Comparison of ENCODE assay signal across 11 mouse cellular contexts in the genomic region with DNA sequence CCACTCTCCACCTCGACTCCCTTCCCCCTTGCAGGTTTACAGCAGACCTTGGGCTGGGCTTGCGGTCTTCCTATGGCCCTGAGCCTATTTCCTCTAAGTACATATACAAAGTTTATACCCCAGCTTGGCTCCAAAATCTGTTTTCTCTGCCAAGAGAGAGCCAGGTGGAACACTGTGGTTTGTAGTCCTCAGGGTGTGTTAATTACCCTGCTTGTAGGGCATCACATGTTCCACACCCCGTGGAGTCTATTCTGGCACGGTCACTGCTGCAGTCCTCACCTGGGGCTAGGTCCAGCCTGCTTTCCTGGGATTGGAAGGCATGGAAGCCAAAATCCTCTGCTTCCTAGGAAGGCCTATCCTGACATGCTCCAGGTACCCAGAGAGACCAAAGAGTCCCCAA. TPM values are rescaled to one million over a fixed set of nuclear protein-coding genes. Genes with fewer than 3 reads are reported as not detected.
A peak's percentile ranks its signal among the peaks of the same experiment; 100 is the strongest.
DNase-seq lines count a peak whose midpoint lies in the region; ATAC-seq and TF ChIP-seq lines count a peak whose summit lies in the region.
"Had no signal": no experiment of that assay in that cellular context is flagged by ENCODE, and none has a peak within 500 bp of the region (broad histone marks: within the 10 kb centered on the region; RNA-seq: fewer than 3 reads in every experiment).

No protein-coding gene starts in this region.

- DNase-seq in gastrocnemius, adult 2 months, result no peak
- DNase-seq in gastrocnemius, postnatal 14 days, result no peak
- DNase-seq in kidney, postnatal 14 days, result no peak
- peak; percentile 87 for DNase-seq in brain, adult 2 months (ENCODE audit: low read depth, low spot score)
- peak; percentile 83 to 86 for DNase-seq in cerebellum, postnatal 25 days
- DNase-seq in thymus, postnatal 10 days (ENCODE audit: low spot score in 2 of 2), result no peak
- no peak for DNase-seq in adrenal gland, postnatal 14 days
- DNase-seq: adrenal gland, postnatal 25 days; embryo, embryonic 11 days had no signal

- intact Hi-C loops in gastrocnemius, adult 2 months (cut with DNase I), result no loop called here
- intact Hi-C loops in gastrocnemius, postnatal 14 days (cut with DNase I; ENCODE audit: low total_unique reads), result no loop called here

- TF ChIP-seq CTCF in gastrocnemius, adult 2 months (IDR thresholded peaks at IDR 0.05), result no peak

- WGBS in kidney, embryonic 14.5 days, result 83% methylated on average over 4 of the region's 4 CpGs

- ATAC-seq in kidney, embryonic 14.5 days (ENCODE audit: low FRiP score, low TSS enrichment), result no peak

- H3K4me2 ChIP-seq in kidney, embryonic 14.5 days (replicated peaks; ENCODE audit: low read depth, low read length), result no peak overlapping the region

- H3K9ac ChIP-seq in kidney, embryonic 14.5 days (ENCODE audit: low read depth, low read length), result 0 out of 2 replicates have a peak overlapping the region, but pooled peaks have one; percentile 12

- H3K4me3 ChIP-seq in gastrocnemius, adult 2 months, result peak overlapping the region; percentile 96
- no peak overlapping the region for H3K4me3 ChIP-seq in kidney, embryonic 14.5 days (ENCODE audit: low read length)

- peaks cover 13% of the 10 kb centered on the region for H3K36me3 ChIP-seq in kidney, embryonic 14.5 days (ENCODE audit: control insufficient read depth, insufficient read depth, low read length)

- H3K9me3 ChIP-seq in kidney, embryonic 14.5 days (ENCODE audit: control insufficient read depth, low read length), result no peaks in the 10 kb centered on the region

- peak overlapping the region; percentile 89 for H3K27ac ChIP-seq in gastrocnemius, adult 2 months
- no peak overlapping the region for H3K27ac ChIP-seq in kidney, embryonic 14.5 days (ENCODE audit: low read depth, low read length)

- H3K4me1 ChIP-seq in kidney, embryonic 14.5 days (ENCODE audit: control insufficient read depth, insufficient read depth, low read length), result peaks cover 37% of the 10 kb centered on the region

- H3K27me3 ChIP-seq in kidney, embryonic 14.5 days (ENCODE audit: control insufficient read depth, insufficient read depth, low read length), result no peaks in the 10 kb centered on the region

RNA-seq across cellular contexts. Expression of a gene that starts 10.7 kb away (rescaled TPM):
- 1 to 10 TPM; 2.1 to 3.2 TPM for total RNA-seq in gastrocnemius, adult 2 months (2021)
- total RNA-seq in gastrocnemius, postnatal 14 days (2021), result 1 to 10 TPM; 1.9 to 2.0 TPM
- 1.6 and 1.9 TPM in 2 replicates for polyA plus RNA-seq in kidney, embryonic 14.5 days (2014; fragmentation: Nextera tagmentation; extraction: Ambion mirVana)
- total RNA-seq in adrenal gland, postnatal 14 days (2021), result 10.4 and 11.3 TPM in 2 replicates
- total RNA-seq: monocyte, adult 5-6 weeks had no signal

RNA-seq across cellular contexts. Expression of a gene that starts 17.0 kb away (rescaled TPM):
- total RNA-seq in gastrocnemius, adult 2 months (2021), result 10 to 100 TPM; 33.9 to 40.7 TPM
- 10 to 100 TPM; 24.8 to 25.5 TPM for total RNA-seq in gastrocnemius, postnatal 14 days (2021)
- polyA plus RNA-seq in kidney, embryonic 14.5 days (2014; fragmentation: Nextera tagmentation; extraction: Ambion mirVana), result 37.0 and 39.2 TPM in 2 replicates
- 103 and 113 TPM in 2 replicates for total RNA-seq in adrenal gland, postnatal 14 days (2021)

RNA-seq across cellular contexts. Expression of a gene that starts 17.1 kb away (rescaled TPM):
- total RNA-seq in gastrocnemius, adult 2 months (2021), result 100 to 1,000 TPM; 376 to 655 TPM
- 100 to 1,000 TPM; 217 to 261 TPM for total RNA-seq in gastrocnemius, postnatal 14 days (2021)
- polyA plus RNA-seq in kidney, embryonic 14.5 days (2014; fragmentation: Nextera tagmentation; extraction: Ambion mirVana), result 128 and 197 TPM in 2 replicates
- total RNA-seq in adrenal gland, postnatal 14 days (2021), result 356 and 366 TPM in 2 replicates

RNA-seq across cellular contexts. Expression of a gene that starts 53.5 kb away (rescaled TPM):
- total RNA-seq in gastrocnemius, adult 2 months (2021), result 1 to 10 TPM; 2.4 to 3.1 TPM
- 1 to 10 TPM; 5.0 to 5.4 TPM for total RNA-seq in gastrocnemius, postnatal 14 days (2021)
- polyA plus RNA-seq in kidney, embryonic 14.5 days (2014; fragmentation: Nextera tagmentation; extraction: Ambion mirVana), result 21.8 and 22.0 TPM in 2 replicates
- total RNA-seq in adrenal gland, postnatal 14 days (2021), result 12.9 and 13.6 TPM in 2 replicates

Comparison
In these comparisons a context has a peak if more than half of its experiments do, and no peak if none do; other contexts are left out.
1. DNase-seq: peak in brain, adult 2 months (single experiment) and cerebellum, postnatal 25 days (2 of 2); none in gastrocnemius, adult 2 months (single experiment), gastrocnemius, postnatal 14 days (single experiment), kidney, postnatal 14 days (single experiment), thymus, postnatal 10 days (0 of 2) and adrenal gland, postnatal 14 days (single experiment).